Mouse (Mus musculus) ES-CJ7 (cell line): ENCODE results near the gene Kdr.
"Not testable (repeated sequence)": the region's sequence is repeated elsewhere in the genome, so short reads cannot be mapped to it uniquely, and the experiment has no call there.

Experiments
- DNase-seq: peaks from one replicate; pipeline ENCODE4 v3.0.0; 2011; ENCODE audit warnings: low read depth, low spot score

Kdr gene

DNA sequence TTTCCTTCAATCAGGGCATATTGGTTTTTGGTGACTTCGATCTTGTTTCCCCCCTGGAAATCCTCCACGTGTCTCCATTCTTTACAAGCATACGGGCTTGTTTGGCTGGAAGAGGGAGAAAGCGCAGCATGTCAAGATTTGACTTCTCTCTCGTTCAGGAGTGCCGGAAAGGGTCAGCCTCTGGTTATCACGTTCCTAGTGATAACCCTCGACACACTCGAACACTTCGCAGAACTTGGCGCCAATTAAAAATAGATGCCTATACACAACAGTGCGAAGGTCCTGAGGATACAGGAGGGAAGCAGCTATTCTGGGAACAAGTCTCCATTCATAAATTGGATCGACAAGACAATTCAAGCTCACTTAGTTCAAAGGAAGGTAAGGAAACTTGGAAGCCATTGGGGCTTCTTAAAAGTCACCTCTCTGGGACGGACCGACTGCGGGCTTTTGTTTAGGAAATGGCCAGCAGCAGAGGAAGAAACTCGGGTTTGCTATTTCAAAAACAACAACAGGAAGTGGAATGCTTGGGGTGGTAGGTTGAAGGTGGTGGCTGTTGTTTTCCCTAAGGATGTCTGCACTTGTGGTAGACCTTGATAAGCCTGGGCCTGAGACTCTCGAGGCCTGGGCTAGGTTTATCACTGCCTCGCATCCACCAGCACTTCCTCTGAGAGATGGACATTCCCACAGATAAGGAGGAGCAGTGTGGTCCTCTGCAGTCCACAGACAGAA is 16.4 kb downstream of the Kdr start:
- no peak for DNase-seq

DNA sequence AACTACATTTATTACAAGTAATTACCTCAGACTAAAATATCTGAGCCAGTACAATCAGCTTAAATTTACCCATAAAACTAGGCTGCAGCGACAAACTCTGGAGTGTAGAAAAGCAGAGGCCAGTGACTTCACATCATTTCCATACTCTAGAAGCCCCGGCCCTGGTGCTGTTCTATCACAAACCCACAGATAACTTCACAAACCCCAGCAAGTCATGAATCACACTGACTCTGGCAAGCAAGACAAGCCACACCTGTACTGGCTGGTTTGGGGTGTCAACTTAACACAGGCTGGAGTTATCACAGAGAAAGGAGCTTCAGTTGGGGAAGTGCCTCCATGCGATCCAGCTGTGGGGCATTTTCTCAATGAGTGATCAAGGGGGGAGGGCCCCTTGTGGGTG is 18.4 kb downstream of the Kdr start:
- no peak for DNase-seq

DNA sequence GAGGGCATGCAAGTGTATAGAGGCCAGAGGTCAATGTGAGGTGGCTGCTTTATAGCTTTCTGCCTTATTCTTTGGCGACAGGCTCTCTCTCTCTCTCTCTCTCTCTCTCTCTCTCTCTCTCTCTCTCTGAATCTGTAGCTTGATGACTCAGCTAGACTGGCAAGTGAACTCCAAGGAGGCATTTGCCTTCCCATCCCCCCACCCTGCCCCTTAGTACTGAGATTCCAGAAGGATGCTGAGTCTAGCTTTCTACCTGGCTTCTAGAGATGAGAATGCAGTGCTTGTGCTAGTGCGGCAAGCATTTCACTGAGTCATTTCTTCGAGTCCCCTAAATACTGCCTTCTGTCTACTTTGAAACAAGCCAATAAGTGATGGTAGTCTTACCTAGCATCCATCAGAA is 21.7 kb downstream of the Kdr start:
- no peak for DNase-seq

DNA sequence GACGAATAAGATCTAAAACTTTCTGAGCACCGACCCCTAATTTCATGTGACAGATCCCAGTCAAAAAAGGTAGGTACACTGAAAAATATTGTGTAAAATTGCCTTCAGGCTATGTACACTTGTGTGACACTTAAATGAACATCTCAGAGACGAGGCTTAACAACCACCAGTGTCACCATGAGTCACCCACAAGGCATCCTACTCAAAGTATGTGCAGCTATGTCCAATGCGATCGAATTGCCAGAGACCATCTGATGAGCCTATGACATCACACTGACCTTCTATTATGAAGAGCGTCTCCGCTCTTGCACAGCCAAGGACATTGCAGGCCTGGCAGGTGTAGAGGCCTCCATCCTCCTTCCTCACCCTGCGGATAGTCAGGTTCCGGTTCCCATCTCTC is 22.4 kb downstream of the Kdr start:
- no peak for DNase-seq

DNA sequence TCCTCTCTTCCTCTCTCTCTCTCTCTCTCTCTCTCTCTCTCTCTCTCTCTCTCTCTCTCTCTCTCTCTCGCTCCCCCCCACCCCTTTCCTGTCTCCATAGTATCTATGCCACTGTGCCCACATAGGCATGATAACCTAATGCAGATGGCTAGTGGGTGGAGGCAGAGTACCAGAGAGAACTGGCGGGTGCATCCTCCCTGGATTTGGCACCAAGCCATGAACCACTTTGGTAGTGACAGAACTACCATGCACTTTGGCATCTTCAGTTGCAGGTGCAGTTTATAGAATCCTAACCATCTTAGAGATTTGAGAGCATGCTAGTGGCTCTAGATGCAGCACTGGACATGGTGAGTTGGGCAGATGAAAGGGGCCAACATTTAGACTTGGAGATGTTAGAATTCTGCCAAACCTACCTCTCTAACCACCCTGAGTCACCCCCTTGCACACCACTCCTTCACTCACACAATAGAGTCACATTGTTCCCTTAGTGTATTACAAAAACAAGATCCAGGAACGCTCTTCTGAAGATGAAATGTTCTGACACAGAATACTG is 23.4 kb downstream of the Kdr start:
- DNase-seq, result no peak

DNA sequence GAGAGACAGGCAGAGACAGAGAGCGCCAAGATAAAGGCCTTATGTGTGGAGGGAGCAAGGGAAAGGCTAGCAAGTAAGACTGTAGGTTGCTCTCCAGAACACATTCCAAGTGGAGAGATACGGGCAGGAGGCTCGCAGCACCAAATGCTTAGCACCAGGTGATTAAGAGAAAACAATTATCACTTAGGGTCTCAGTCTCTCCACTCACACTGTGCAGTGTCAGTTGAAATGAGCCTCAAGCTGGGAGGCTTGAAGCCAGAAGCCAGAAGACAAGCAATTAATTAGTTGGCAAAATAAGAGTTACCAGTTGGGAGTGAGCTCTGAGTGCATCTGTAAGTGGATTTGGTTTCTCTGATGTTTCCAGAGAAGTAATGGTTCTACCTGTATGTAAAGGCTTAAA is 24.0 kb downstream of the Kdr start:
- no peak for DNase-seq

DNA sequence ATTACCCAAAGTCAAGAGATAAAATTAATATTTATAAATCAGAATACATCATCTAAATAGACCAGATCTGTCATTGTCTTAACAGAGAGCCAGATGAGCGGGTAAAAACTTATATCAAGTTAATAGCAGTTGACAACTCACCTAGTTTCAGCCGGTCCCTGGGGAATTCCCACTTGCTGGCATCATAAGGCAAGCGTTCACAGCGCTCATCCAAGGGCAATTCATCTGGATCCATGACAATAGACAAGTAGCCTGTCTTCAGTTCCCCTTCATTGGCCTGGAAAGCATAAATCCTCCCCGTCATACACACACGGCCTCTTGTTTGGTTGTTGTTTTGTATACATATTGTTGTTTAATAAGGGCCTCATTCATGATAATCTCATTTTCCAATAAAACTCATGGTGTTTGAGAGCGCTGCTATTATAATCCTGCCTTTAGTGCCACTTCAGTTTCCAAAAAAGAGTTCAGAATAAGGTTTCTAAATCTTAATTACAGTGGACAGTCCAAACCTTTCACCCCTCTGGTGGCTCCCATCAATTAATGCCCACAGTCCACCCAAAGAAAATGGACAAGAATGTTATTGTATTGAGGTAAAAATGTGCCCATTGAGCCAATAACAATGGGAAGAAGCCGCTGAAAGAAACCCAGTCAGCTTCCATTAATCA is 26.0 kb downstream of the Kdr start:
- no peak for DNase-seq

DNA sequence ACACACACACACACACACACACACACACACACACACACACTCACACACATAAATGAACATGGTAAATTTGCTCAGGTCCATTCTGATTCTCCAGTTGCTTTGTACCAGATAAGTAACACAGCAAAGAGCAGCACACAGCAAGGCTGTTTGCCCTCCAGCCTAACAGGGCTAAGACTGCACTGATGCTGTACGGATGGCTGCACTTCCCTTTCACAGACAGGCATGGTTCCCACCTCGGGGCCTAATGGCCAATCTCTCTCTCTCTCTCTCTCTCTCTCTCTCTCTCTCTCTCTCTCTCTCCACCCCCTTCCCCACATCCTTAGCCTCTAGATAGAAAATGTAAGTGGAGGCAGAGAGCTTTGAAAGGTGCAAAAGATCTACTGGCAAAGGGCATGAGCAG is 27.4 kb downstream of the Kdr start:
- DNase-seq, result no peak

DNA sequence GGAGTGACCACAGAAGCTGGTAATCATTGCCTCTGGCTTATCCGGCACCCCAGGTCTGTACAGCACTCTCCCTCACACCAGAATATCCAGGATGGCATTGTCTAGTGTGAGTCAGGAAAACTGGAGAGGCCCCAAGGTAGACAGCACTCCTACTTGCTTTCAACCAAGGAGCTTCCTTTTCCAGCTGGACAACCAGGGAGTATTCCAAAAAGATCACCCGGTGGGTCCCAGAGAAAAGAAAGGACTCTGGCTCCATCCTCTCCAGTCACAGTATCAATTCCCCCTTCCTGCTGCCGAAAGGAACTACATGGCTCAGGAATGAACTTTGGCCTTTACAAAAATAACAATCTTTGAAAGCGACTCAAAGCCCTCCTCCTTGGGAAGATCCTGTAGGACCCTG is 32.9 kb downstream of the Kdr start:
- no peak for DNase-seq

DNA sequence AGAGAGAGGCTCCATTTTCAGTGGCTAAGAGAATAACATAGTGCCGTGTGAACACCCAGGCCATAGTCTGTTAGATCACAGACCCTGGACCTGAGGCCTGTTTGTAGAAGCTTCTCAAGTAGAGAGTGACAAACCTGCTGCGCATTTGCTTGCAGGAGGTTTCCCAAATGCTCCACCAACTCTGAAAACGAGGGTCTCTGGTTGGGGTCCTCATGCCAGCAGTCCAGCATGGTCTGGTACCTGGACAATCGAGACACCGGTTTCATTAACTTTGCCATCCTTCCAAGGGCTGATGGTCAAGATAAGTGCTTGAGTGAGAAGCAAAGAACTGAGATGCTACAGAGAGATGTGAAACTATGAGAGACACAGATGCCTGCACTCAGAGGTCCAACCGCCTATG is 35.0 kb downstream of the Kdr start:
- DNase-seq, result no peak

DNA sequence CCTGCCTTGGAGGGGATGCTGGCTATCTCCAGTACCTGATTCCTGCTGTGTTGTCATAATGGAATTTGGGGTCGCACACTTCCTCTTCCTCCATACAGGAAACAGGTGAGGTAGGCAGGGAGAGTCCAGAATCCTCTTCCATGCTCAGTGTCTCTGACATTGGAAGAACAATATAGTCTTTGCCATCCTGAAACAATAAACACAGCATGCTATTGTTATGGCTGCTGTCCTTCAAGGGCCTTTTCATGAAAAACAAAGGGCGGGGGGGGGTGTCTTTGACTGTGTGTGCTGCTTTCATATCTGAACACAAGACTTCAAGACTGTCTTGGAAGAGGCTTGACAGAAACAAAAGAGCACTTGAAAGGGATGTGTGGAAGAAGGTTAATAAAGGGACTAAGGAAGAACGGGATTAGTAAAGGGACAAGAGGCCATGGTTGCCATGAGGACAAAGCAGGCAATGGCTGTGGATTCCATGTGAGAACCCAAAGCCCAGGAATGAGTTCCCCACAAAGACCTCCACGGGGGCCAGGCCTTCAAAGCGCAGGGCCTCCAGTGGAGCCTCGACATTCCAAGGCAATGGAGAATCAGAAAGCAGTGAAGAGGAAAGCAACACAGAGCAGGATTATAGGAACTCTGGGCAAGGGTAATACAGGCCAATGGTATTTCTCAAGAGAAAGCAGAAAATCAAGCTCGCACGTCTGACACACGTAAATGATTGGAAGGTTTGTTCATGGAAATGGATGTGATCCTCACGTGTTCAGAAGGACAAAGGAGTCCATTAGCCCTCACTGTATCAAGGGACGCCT is 36.3 kb downstream of the Kdr start:
- peak; percentile 51 for DNase-seq

DNA sequence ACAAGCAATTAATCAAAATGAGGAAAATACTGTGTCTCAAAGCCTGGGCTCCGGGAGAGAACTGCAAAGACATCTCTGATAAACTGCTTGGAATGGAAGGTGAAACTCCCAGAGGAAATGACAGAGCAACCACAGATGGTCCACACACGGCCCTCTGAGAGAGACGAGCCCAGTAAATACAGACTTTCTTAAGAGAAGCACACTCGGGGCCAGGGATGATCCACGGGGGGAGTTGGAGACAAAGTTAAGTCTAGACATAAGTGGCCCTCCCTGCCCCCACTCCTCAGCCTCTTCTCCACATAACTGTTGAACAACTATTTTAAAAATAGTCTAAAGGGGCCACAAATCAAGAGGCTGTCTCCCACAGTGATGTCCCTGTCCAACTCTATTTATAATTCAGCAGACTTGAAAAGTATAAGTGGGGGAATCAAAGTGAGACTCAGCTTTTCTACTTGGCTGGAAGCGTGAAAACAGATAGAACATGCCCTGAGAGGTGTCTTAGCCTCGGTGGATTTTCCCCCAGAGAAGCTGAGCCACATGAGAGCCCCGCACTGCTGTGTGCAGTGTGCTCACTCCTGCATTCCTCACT is 39.0 kb downstream of the Kdr start:
- no peak for DNase-seq

DNA sequence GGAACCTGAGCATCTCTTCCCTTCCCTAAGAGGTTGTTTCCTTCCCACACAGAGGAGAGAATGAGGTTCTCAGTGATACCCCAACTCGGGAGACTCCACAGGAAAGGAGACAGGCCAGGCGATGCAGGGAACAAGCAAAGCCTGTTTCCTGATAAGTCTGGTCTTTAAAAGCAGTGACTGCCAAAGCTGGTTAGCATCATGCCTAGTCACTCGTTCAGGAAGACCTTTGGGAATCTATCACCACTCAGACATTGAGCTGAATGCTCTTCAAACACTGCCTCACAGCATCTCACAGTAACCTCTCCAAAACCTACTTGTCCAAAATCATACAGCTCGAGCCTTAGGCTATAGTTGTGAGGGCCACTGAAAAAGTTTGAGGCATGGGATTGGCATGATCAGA is 40.2 kb downstream of the Kdr start:
- no peak for DNase-seq

DNA sequence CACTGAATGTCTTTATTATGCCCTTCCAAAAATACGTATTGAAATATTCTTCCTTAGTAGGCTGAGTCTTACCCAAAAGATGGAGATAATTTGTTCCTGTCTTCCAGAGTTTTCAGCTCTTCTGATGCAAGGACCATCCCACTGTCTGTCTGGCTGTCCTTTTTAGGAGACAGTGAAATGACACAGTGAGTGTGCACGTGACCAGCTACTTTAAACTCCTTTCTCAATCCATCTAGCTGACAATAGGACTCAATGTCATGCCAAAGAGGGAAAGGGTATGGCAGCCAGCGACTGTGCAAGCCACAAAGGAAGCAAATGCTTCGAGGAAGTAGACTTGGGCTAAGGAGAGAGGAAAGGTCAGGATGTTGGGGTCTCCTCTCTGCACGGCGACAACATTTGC is 42.0 kb downstream of the Kdr start:
- DNase-seq, result no peak

DNA sequence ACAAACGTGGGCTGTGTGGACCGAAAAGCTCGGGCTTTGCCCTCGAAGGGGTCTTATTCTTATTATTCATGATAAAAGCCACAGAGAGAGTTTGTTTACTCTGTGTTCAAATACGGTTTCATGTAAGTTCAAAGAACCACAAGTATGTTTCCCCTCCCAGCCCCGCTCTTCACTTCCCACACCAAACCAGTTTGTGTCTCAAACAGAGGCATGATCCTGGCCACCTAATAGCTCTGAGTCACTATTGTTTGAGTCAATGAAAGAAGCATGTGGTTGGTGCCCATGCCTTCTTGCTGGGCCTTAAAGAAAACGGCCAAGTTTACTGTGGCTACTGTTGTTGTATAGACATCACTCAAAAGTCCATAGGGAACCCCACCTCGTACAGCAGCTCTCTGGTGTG is 43.0 kb downstream of the Kdr start:
- no peak for DNase-seq

DNA sequence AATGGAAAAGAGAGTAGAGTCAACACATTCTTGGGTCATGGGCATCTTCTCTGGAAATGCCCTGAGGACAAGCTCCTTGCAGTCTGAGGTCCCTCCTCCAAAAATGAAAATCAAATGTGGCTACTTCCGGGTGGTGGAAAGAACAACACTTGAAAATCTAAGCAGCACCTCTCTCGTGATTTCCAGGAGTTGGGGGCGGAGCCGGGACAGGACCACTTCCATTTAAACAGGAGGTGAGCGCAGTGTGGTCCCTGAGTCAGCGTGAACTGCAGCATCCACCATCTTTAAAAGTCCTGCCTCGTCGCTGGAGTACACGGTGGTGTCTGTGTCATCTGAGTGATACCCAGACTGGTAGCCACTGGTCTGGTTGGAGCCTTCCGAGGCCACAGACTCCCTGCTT is 44.1 kb downstream of the Kdr start:
- peak; percentile 34 for DNase-seq

DNA sequence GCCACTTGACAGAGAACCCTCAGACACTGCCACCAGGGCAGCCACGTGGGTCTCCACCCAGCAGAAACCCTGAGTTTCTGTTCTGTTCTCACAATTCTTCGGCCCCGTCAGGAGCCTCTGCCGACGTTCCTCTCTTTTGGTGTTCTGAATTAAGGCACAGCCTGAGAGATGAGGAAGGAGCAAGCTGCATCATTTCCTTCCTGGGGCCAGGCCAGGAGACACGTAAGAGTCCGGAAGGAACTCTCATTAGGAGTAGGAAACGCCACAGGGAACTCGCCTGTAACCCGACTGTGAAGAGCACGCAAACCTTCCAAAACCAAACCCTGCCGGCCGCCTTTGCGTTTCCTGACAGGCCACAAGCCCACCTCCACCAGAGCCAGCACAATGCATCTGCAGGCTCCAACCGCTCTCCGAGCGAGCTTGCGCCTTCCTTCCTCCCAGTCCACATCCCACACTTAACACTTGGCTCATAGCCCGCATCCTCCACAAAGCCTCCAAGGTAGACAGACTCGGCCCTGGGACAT is 44.7 kb downstream of the Kdr start:
- peak; percentile 13 for DNase-seq

DNA sequence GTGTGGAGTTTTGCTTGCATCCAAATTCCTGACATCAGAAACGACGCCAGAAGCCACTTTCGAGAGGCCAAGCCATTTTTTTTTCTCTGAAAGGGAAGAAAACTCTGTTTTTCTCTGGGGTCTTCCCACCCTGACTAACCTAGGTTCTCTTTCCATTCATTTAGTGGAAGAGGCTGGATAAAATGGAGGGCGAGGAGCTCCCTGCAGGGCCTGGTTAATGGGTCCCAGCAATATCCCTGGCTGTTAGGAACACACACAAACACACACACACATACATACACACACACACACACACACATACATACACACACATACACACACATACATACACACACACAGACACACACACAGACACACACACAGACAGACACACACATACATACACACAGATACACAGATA is 46.8 kb downstream of the Kdr start:
- not testable (repeated sequence) for DNase-seq

DNA sequence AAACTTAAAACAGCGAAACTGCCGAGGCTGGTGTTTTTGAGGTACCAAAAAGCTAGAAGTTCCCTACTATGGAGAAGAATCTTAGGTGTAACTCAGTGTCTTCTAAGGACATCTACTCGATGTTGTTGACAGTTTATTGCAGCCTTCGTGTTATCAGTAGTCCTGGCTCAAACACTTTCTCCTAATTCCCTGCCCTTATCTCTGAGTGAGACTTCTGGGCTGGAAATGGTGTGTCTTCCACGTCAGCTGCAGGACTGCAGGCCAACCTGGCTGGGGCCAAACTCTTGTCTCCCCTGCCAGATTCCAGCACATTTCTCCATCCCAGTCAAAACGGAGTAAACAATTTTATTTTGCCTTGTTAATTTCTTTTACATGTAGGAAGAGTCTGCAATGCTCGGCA is 48.3 kb downstream of the Kdr start:
- DNase-seq, result no peak

DNA sequence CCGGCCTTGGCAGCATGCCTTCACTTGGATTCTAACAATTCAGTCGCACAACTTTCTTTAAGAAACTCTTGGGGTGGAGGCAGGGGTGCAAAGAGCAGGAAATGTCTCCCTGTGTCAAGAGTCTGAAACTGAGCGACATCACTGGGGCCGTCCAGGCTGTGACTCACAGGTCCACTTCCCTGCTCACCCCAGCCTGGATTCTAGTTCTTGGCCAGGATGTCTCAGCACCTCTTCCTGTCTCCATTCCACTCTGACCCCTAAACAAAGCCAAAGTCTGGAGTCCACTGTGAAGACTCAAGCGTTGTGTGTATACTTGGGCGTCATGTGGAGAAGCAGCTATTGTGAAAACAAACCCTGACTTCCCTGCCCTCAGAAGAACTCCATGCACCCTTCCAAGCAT is 55.6 kb downstream of the Kdr start:
- no peak for DNase-seq

DNA sequence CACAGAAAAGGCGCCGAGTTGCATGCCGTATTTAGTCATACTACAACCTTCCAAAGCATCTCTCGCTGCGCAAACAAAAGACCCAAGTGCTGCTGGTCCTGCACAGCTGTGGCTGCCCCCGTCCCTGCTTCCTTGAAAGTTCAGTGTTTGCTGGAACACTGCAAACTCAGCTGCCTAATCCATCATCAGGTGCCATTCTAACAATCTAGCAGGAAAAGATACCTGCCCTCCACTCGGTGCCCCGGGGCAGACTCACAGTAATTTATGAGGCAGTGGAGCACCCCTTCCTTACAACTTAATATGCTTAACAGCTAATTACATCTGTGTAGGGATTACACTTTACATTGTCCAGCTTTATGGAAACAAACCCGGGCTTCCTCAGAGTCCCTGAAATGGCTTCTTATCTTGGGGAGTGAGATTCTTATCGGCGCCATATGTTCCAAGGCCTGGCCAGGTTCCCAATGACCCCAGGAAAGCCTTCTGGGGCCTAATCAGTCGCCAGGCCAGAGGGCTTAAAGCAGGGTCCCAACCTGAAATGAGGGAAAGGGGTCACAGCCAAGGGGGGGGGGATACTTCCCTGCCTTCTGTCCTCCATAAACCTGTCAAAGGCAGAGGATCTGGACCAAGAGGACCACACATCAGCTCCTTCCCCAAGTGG is 56.4 kb downstream of the Kdr start:
- DNase-seq, result no peak
